Mouse (Mus musculus): ENCODE measurements around the gene Gfi1.
A peak's percentile ranks its signal among the peaks of the same experiment; 100 is the strongest.

Gfi1 gene

GRCm38 (mm10) chr5:107725435-107726261, at the start of gene Gfi1:
TSS of gene Gfi1 (minus strand) at chr5:107726036.
- DNase-seq (ENCODE audit: low spot score in 2 of 2), result peak; percentile 75 to 79

- DNase-seq (ENCODE audit: low spot score in 2 of 2), result no peak
These were observed 46.2 kb upstream of the Gfi1 start for GRCm38 (mm10) chr5:107772049-107772448.

GRCm38 (mm10) chr5:107768224-107768623, 42.4 kb upstream of the Gfi1 start:
- no peak for DNase-seq (ENCODE audit: low spot score in 2 of 2)

GRCm38 (mm10) chr5:107765946-107766345, 40.1 kb upstream of the Gfi1 start:
- DNase-seq (ENCODE audit: low spot score in 2 of 2), result no peak

- no peak for DNase-seq (ENCODE audit: low spot score in 2 of 2)
These were observed 38.6 kb upstream of the Gfi1 start for GRCm38 (mm10) chr5:107764486-107764885.

GRCm38 (mm10) chr5:107763674-107764073, 37.8 kb upstream of the Gfi1 start:
- DNase-seq (ENCODE audit: low spot score in 2 of 2), result no peak

GRCm38 (mm10) chr5:107759121-107759520, 33.3 kb upstream of the Gfi1 start:
- DNase-seq (ENCODE audit: low spot score in 2 of 2), result no peak

GRCm38 (mm10) chr5:107756072-107756471, 30.2 kb upstream of the Gfi1 start:
- no peak for DNase-seq (ENCODE audit: low spot score in 2 of 2)

- DNase-seq (ENCODE audit: low spot score in 2 of 2), result no peak
These were observed 28.9 kb upstream of the Gfi1 start for GRCm38 (mm10) chr5:107754740-107755139.

- peak; percentile 33 to 35 for DNase-seq (ENCODE audit: low spot score in 2 of 2)
These were observed 27.8 kb upstream of the Gfi1 start for GRCm38 (mm10) chr5:107753656-107754055.

- DNase-seq (ENCODE audit: low spot score in 2 of 2), result no peak
These were observed 23.5 kb upstream of the Gfi1 start for GRCm38 (mm10) chr5:107749229-107749916.

GRCm38 (mm10) chr5:107739023-107739422, 13.2 kb upstream of the Gfi1 start:
- DNase-seq (ENCODE audit: low spot score in 2 of 2), result peak; percentile 41 to 52

GRCm38 (mm10) chr5:107738296-107738695, 12.5 kb upstream of the Gfi1 start:
- no peak for DNase-seq (ENCODE audit: low spot score in 2 of 2)

- DNase-seq (ENCODE audit: low spot score in 2 of 2), result no peak
These were observed 10.3 kb upstream of the Gfi1 start for GRCm38 (mm10) chr5:107736171-107736570.

GRCm38 (mm10) chr5:107731844-107732243, 6.0 kb upstream of the Gfi1 start:
- no peak for DNase-seq (ENCODE audit: low spot score in 2 of 2)

- no peak for DNase-seq (ENCODE audit: low spot score in 2 of 2)
These were observed 5.6 kb upstream of the Gfi1 start for GRCm38 (mm10) chr5:107731408-107731807.

GRCm38 (mm10) chr5:107727007-107727402, 1.2 kb upstream of the Gfi1 start:
- no peak for DNase-seq (ENCODE audit: low spot score in 2 of 2)

GRCm38 (mm10) chr5:107726281-107727006, 608 bp upstream of the Gfi1 start:
- DNase-seq (ENCODE audit: low spot score in 2 of 2), result no peak

GRCm38 (mm10) chr5:107724661-107725434, 988 bp downstream of the Gfi1 start:
- DNase-seq (ENCODE audit: low spot score in 2 of 2), result no peak

- DNase-seq (ENCODE audit: low spot score in 2 of 2), result peak in 1 of 2 experiments; percentile 33
These were observed 2.0 kb downstream of the Gfi1 start for GRCm38 (mm10) chr5:107723541-107724511.
